Mouse (Mus musculus) liver, embryonic 12.5 days (tissue): Measurements from ENCODE around the gene Gm49387. TPM values are rescaled to one million over a fixed set of nuclear protein-coding genes. Genes with fewer than 3 reads are reported as not detected.

ENCODE experiments used
- ATAC-seq: fragments of 200-750 bp; cut with Nextera tagmentation; 2 replicates; pipeline ENCODE4 v1.8.0; 2017; ENCODE audit warnings: moderate number of reproducible peaks, mild to moderate bottlenecking, moderate library complexity
- H3K27ac ChIP-seq: fragments of 300-500 bp; sonication (generic); 2 replicates; pipeline ENCODE4 v1.5.1; 2016; ENCODE audit warnings: mild to moderate bottlenecking
- H3K27me3 ChIP-seq: fragments of 300-500 bp; sonication (generic); replicated peaks from 2 replicates; pipeline ENCODE4 v1.6.1; 2016; ENCODE audit warnings: mild to moderate bottlenecking, moderate library complexity
- H3K36me3 ChIP-seq: fragments of 300-500 bp; sonication (generic); 2 replicates; pipeline ENCODE4 v1.6.1; 2016; ENCODE audit warnings: mild to moderate bottlenecking, moderate library complexity
- H3K4me1 ChIP-seq: fragments of 300-500 bp; sonication (generic); 2 replicates; pipeline ENCODE4 v1.6.1; 2016
- H3K4me2 ChIP-seq: fragments of 300-500 bp; sonication (generic); 2 replicates; pipeline ENCODE4 v1.6.1; 2016; ENCODE audit warnings: mild to moderate bottlenecking, moderate library complexity
- H3K4me3 ChIP-seq: fragments of 300-500 bp; sonication (generic); 2 replicates; pipeline ENCODE4 v1.5.1; 2016; ENCODE audit warnings: mild to moderate bottlenecking, moderate library complexity
- H3K9ac ChIP-seq: fragments of 300-500 bp; sonication (generic); 2 replicates; pipeline ENCODE4 v1.6.1; 2016; ENCODE audit warnings: mild to moderate bottlenecking, moderate library complexity
- H3K9me3 ChIP-seq: fragments of 300-500 bp; sonication (generic); replicated peaks from 2 replicates; pipeline ENCODE4 v1.6.1; 2016; ENCODE audit warnings: mild to moderate bottlenecking, moderate library complexity
- WGBS: fragments of 180-500 bp; shearing (Covaris S2); methylation state at CpG from one replicate; pipeline ENCODE4 v1.1.7; 2016; ENCODE audit not compliant: insufficient replicate concordance; 5-methylcytosine and 5-hydroxymethylcytosine counted together
- polyA plus RNA-seq: library from polyadenylated mRNA; unstranded; fragments of >200 nt; fragmentation: Nextera tagmentation; extraction: Ambion mirVana; gene quantifications from 2 replicates; pipeline ENCODE4 v1.2.1, GENCODE M21; 2016

Gene Gm49387
- polyA plus RNA-seq, 1 experiment from 2014 or later: 0.37 TPM

DNA sequence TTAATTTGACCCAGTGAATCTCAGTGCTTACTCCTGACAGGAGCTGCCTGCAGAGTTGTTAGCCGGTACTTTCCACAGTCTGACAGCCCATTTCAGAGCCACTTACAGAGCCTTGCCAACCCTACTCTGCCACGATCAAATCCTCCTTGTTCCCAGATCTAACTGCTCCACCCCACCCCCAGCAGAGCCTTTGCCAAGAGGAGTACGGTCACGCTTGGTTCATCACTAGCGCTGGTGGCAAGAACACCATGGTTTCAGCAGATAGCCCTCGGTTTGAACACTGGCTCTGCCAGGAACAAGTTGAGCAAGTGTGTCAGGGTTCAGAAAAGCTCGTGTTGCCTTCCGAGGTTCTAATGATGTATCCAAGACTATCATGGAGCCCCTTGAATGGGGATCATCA, 54.2 kb downstream of the Gm49387 start:
- Histone ChIP-seq H3K4me1 (no peaks in the 10 kb centered on the region), H3K9me3 (peaks cover 2% of the 10 kb centered on the region), H3K27me3 (0 out of 2 replicates have a peak, but pooled peaks cover 5% of the 10 kb centered on the region), H3K27ac (no peak overlapping the region), H3K4me2 (no peak overlapping the region), H3K4me3 (no peak overlapping the region), H3K9ac (no peak overlapping the region), H3K36me3 (no peaks in the 10 kb centered on the region)
- WGBS: 76% methylated on average over 8 of the region's 8 CpGs
- ATAC-seq: no peak

GRCm38 (mm10) chr14:31583082-31583481, 57.6 kb downstream of the Gm49387 start:
- H3K27ac ChIP-seq: no peak overlapping the region
- H3K9me3 ChIP-seq: peaks cover 9% of the 10 kb centered on the region
- no peaks in the 10 kb centered on the region for H3K36me3 ChIP-seq
- H3K9ac ChIP-seq: no peak overlapping the region
- H3K27me3 ChIP-seq: 0 out of 2 replicates have a peak, but pooled peaks cover 5% of the 10 kb centered on the region
- no peak overlapping the region for H3K4me2 ChIP-seq
- no peak overlapping the region for H3K4me3 ChIP-seq
- no peak for ATAC-seq
- WGBS: 60% methylated on average over 7 of the region's 9 CpGs
- no peaks in the 10 kb centered on the region for H3K4me1 ChIP-seq

- Histone ChIP-seq H3K27ac (no peak overlapping the region), H3K9ac (no peak overlapping the region), H3K4me3 (no peak overlapping the region), H3K9me3 (peaks cover 9% of the 10 kb centered on the region), H3K27me3 (peaks cover 21% of the 10 kb centered on the region), H3K36me3 (no peaks in the 10 kb centered on the region), H3K4me2 (no peak overlapping the region), H3K4me1 (peaks cover 4% of the 10 kb centered on the region; the same call in 1 of the 2 replicates)
- WGBS: 59% methylated on average over 9 of the region's 9 CpGs
- ATAC-seq: no peak
These were observed 62.5 kb downstream of the Gm49387 start for GRCm38 (mm10) chr14:31577966-31578735.

DNA sequence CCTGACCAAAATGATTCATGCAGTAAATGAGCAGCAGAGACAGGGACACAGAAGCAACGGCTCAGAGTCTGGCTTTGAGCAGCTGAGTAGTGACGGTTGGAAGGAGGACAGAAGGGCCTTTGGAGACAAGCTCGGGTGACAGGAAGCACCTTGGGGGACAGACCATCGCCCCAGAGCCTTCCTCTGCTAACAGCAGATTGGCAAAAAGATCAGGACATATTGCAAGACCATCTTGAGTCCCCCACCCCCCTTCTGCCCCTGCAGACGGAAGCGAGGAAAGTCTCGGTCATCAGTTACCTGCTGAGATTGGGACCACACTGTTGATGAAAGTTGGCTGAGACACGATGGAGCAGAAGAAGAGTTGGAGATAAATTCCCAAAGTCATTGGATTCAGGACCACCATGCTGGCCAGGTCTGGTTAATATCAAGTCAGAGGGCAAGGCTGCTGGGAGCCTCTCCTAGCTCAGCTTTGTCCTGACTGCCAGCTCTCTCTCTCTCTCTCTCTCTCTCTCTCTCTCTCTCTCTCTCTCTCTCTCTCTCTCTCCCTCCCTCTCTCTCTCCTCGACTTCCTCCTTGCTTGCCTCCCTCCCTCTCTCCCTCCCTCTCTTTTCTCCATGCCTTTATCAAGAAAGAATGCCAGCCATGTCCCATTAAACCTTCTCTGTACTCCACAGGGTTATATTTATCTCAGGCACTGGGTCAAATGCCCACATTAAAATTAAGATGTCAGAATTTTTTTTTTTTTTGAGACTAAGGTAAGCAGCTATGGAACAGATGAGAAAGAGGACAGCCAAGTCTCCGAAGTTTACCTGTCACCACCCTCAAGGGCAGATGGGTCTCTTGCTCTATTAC, 63.6 kb downstream of the Gm49387 start:
- H3K4me1 ChIP-seq: peaks cover 4% of the 10 kb centered on the region; the same call in 1 of the 2 replicates
- H3K27ac ChIP-seq: no peak overlapping the region
- H3K4me3 ChIP-seq: no peak overlapping the region
- H3K36me3 ChIP-seq: no peaks in the 10 kb centered on the region
- no peak for ATAC-seq
- no peak overlapping the region for H3K9ac ChIP-seq
- H3K27me3 ChIP-seq: peaks cover 21% of the 10 kb centered on the region
- 25% methylated on average over 10 of the region's 10 CpGs for WGBS
- H3K4me2 ChIP-seq: no peak overlapping the region
- peaks cover 9% of the 10 kb centered on the region for H3K9me3 ChIP-seq

DNA sequence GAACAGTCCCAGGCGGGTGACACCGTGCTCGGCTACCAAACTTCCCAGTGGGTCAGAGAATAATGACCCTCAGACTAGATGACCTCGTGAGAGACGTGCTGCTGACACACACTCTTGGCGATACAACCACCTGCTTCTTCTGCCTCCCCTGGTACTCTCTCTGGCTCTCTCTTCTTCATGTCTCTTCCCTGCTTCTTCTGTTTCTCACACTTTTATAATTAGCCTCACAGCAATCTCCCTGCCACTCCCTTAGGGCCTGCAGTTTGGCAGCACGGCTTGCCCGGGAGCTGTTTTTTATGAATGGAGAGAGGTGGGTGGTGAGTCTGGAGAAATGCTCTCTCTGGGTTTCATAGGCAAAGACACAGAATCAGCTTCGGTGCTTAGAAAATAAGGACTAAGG, 64.8 kb downstream of the Gm49387 start:
- H3K27me3 ChIP-seq: peaks cover 21% of the 10 kb centered on the region
- no peak for ATAC-seq
- 70% methylated on average over 9 of the region's 9 CpGs for WGBS
- H3K4me2 ChIP-seq: no peak overlapping the region
- H3K4me1 ChIP-seq: peaks cover 9% of the 10 kb centered on the region
- H3K4me3 ChIP-seq: no peak overlapping the region
- H3K36me3 ChIP-seq: no peaks in the 10 kb centered on the region
- no peak overlapping the region for H3K27ac ChIP-seq
- no peak overlapping the region for H3K9ac ChIP-seq
- 0 out of 2 replicates have a peak, but pooled peaks cover under 1% of the 10 kb centered on the region for H3K9me3 ChIP-seq

DNA sequence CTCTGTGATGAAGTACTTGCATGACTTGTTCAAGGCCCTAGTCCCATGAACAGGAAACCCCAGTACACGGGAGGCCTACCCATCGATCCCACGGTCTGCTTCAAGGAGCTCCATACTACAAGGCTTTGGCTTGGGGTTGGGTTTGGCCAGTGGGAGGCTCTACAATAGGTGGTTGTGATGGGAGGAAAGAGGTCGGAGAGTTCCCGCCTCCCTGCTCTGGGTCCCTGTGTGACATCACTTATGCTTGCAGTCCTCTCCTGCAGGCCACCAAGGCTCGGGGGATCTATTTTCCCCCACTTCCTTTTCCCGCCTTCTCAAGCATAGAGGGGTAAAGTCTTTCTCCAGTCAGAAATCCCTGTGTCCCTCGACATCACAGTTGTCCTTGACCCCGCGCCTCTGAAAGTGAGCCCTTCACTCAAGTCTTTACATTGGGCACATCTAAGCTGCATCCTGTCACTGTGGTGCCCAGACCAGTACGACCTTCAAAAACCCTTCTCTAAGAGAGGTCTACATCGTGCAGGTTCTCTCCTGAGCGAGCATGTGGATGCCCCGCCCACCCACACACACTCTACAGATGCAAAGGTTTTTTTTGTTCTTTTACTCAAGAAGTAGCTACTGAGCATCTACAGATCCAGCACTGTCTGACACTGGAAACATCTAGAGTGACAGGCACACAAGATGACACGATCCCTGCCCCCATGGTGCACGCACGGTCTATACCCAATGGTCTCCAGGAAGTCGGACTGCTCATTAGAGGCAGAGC, 65.6 kb downstream of the Gm49387 start:
- peaks cover 17% of the 10 kb centered on the region for H3K4me1 ChIP-seq
- peaks cover 21% of the 10 kb centered on the region for H3K27me3 ChIP-seq
- H3K4me2 ChIP-seq: no peak overlapping the region
- ATAC-seq: no peak
- 75% methylated on average over 18 of the region's 18 CpGs for WGBS
- H3K4me3 ChIP-seq: no peak overlapping the region
- no peak overlapping the region for H3K27ac ChIP-seq
- no peaks in the 10 kb centered on the region for H3K9me3 ChIP-seq
- H3K36me3 ChIP-seq: no peaks in the 10 kb centered on the region
- H3K9ac ChIP-seq: no peak overlapping the region

DNA sequence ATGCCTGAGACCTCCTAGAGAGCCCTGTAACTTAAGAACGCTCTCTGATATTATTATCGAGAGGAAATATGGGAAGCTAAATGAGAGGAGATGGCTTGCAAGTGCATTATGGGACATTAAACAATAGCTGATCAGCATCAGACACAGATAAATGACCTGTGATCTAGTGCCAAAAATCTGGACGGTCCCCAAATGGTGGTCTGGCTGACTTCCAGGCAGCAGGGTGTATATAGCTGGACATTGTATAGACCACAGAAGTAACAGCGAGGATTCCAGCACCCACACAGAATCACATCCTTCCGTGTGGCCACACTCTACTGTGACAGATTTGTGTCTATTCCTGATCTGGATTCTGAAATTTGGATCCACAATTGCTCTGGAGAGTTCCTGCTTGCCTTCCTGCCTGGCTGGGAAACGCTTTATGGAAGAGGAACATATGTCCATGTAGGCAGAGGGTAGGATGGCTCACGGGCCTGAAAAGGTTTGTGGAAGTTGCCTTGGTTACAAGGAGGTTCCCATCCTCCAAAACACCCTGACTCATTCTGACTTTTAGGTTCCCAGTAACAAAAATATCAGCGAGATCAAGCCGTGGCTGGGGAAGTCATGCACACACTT, 68.0 kb downstream of the Gm49387 start:
- Histone ChIP-seq H3K4me3 (no peak overlapping the region), H3K4me2 (no peak overlapping the region), H3K4me1 (peaks cover 32% of the 10 kb centered on the region), H3K36me3 (no peaks in the 10 kb centered on the region), H3K27ac (no peak overlapping the region), H3K9ac (no peak overlapping the region), H3K27me3 (peaks cover 21% of the 10 kb centered on the region), H3K9me3 (no peaks in the 10 kb centered on the region)
- ATAC-seq: no peak
- WGBS: 62% methylated on average over 9 of the region's 9 CpGs

DNA sequence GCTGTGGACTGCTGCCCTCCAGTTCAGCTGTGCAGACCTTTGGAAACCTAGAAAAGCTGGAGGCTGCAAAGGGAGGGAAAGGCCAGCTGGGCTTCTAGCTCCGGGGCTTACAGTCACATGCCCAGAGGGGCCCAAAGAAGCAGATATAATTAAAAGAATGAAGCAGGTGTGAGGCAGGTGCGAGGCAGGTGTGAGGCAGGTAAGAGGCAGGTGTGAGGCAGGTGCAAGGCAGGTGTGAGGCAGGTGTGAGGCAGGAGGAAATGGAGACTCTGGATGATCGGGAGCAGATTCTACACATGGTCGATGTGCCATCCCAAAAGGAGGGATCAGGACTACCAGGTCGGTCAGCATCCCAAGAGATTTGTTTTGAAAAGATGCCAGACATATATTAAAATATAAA, 69.3 kb downstream of the Gm49387 start:
- no peak overlapping the region for H3K9ac ChIP-seq
- no peak overlapping the region for H3K4me3 ChIP-seq
- no peak overlapping the region for H3K4me2 ChIP-seq
- no peak overlapping the region for H3K27ac ChIP-seq
- ATAC-seq: no peak
- peaks cover 13% of the 10 kb centered on the region for H3K27me3 ChIP-seq
- peaks cover 28% of the 10 kb centered on the region for H3K4me1 ChIP-seq
- H3K36me3 ChIP-seq: no peaks in the 10 kb centered on the region
- H3K9me3 ChIP-seq: no peaks in the 10 kb centered on the region
- 81% methylated on average over 5 of the region's 5 CpGs for WGBS

DNA sequence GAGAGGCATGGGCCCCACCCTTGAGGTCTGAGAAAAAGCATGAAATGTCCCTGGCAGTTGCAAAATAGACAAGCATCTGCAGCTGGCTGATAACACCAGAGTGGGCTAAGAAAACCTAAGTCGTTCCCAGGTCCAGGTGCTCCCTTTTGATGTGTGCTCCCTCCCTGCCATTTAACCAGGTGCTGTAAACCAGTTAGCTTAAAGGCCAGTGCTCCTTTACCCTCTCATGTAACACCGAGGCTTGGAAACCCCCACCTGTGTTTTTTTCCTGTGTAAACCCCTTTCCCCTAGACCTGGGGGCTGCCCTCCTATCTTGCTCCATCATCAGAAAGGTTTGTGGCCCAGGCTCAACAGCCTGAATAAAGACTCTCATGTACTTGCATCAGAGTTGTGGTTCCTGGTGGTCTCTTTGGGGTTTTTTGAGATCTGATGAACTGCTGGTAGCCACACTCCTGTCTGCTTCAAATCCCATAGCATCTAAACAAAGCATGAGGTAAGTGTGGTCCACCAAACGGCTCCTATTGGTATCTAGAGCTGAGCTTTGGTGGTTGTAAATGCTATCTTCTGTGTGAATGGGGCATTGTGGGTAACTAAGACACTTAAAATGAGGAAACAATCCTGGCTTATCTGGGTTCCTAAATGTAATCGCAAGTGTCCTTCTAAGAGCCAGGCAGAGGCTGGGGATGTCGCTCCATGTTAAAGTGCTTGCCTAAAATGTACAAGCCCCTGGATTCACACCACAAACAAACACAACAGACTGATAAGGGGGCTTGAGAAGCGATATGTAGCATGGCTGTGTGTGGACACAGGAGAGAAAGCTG, 70.3 kb downstream of the Gm49387 start:
- peaks cover 3% of the 10 kb centered on the region; the same call in 1 of the 2 replicates for H3K27me3 ChIP-seq
- 0 out of 2 replicates have a peak overlapping the region, but pooled peaks have one; percentile 15 for H3K4me2 ChIP-seq
- WGBS: 14% methylated on average over 6 of the region's 6 CpGs
- H3K27ac ChIP-seq: peak overlapping the region; percentile 71
- peak; percentile 77 for ATAC-seq
- H3K9ac ChIP-seq: no peak overlapping the region
- H3K4me1 ChIP-seq: peaks cover 28% of the 10 kb centered on the region
- no peaks in the 10 kb centered on the region for H3K9me3 ChIP-seq
- H3K36me3 ChIP-seq: no peaks in the 10 kb centered on the region
- H3K4me3 ChIP-seq: no peak overlapping the region

DNA sequence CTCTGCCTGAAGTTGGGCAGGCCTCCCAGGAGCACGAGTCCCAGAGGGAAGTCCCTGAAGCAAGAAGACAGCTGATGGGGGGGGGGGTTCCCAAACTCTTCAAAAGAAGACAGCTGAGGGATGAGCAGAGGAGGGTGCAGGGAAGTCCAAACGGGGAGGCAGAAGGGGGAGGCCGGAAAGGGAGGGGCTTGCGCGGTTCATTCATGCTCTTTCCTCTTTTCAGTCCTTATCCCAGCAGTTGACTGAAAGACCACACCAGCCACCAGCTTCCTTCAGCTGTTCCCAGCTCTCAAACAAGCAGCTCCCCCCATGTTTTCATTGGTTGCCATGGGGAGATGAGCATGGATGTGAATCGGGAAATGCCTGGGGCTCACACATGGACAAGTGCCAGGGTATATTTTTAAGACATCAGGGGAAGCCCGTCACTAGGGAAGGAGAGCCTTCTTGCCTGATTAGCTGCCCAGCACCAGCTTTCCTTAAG, 71.5 kb downstream of the Gm49387 start:
- Histone ChIP-seq H3K4me3 (no peak overlapping the region), H3K9me3 (no peaks in the 10 kb centered on the region), H3K4me2 (no peak overlapping the region), H3K27ac (no peak overlapping the region), H3K9ac (no peak overlapping the region), H3K27me3 (no peaks in the 10 kb centered on the region), H3K36me3 (no peaks in the 10 kb centered on the region), H3K4me1 (peaks cover 32% of the 10 kb centered on the region)
- 33% methylated on average over 7 of the region's 7 CpGs for WGBS
- no peak for ATAC-seq
